Mouse (Mus musculus) limb, embryonic 11.5 days (tissue): ENCODE measurements at regions not wholly inside any gene's neighbourhood (a gene's known extent, or its start where the extent isn't known, plus 50 kb on each side); places are given as distances from the start of the nearest gene placed in this dataset.

Experiments used
- ATAC-seq: fragments of 200-750 bp; cut with Nextera tagmentation; 2 replicates; pipeline ENCODE4 v1.8.0; 2017; ENCODE audit warnings: low read depth; ENCODE audit not compliant: insufficient number of reproducible peaks, low FRiP score, low TSS enrichment
- DNase-seq: peaks from one replicate; pipeline ENCODE4 v3.0.0-alpha.2; 2015; ENCODE audit warnings: low spot score
- H3K27ac ChIP-seq: fragments of 300-500 bp; sonication (generic); replicated peaks from 2 replicates; pipeline ENCODE4 v1.5.1; 2014; ENCODE audit warnings: low read depth, mild to moderate bottlenecking, low read length
- H3K27me3 ChIP-seq: fragments of 300-500 bp; sonication (generic); 2 replicates; pipeline ENCODE4 v1.6.1; 2014; ENCODE audit warnings: mild to moderate bottlenecking, low read length, mixed read lengths; ENCODE audit not compliant: control insufficient read depth, insufficient read depth
- H3K36me3 ChIP-seq: fragments of 300-500 bp; sonication (generic); 2 replicates; pipeline ENCODE4 v1.6.1; 2014; ENCODE audit warnings: mild to moderate bottlenecking, low read length, moderate library complexity, mixed read lengths; ENCODE audit not compliant: control insufficient read depth, insufficient read depth
- H3K4me1 ChIP-seq: fragments of 300-500 bp; sonication (generic); 2 replicates; pipeline ENCODE4 v1.6.1; 2014; ENCODE audit warnings: low read length, mixed read lengths; ENCODE audit not compliant: control insufficient read depth, insufficient read depth
- H3K4me2 ChIP-seq: fragments of 300-500 bp; sonication (generic); 2 replicates; pipeline ENCODE4 v1.6.1; 2014; ENCODE audit warnings: low read depth, mild to moderate bottlenecking, moderate library complexity; ENCODE audit not compliant: severe bottlenecking
- H3K4me3 ChIP-seq: fragments of 300-500 bp; sonication (generic); 2 replicates; pipeline ENCODE4 v1.5.1; 2014; ENCODE audit warnings: low read depth, low read length
- H3K9ac ChIP-seq: fragments of 300-500 bp; sonication (generic); 2 replicates; pipeline ENCODE4 v1.6.1; 2014; ENCODE audit warnings: mild to moderate bottlenecking, low read length
- H3K9me3 ChIP-seq: fragments of 300-500 bp; sonication (generic); 2 replicates; pipeline ENCODE4 v1.6.1; 2016; ENCODE audit warnings: low read length; ENCODE audit not compliant: control insufficient read depth
- WGBS: fragments of 180-500 bp; shearing (Covaris S2); extraction: QIAGEN DNeasy Blood & Tissue Kit; methylation state at CpG from one replicate; pipeline ENCODE4 v1.1.7; 2014; 5-methylcytosine and 5-hydroxymethylcytosine counted together

GRCm38 (mm10) chr11:79815156-79815555 lies 147.0 kb downstream of the Utp6 start:
- Histone ChIP-seq H3K9ac (no peak overlapping the region), H3K4me3 (no peak overlapping the region), H3K36me3 (no peaks in the 10 kb centered on the region), H3K9me3 (0 out of 2 replicates have a peak, but pooled peaks cover 2% of the 10 kb centered on the region), H3K27ac (no peak overlapping the region), H3K27me3 (no peaks in the 10 kb centered on the region), H3K4me1 (no peaks in the 10 kb centered on the region), H3K4me2 (no peak overlapping the region)
- ATAC-seq (no peak), DNase-seq (no peak)
- WGBS: 90% methylated on average over 3 of the region's 3 CpGs

- Histone ChIP-seq H3K27me3 (no peaks in the 10 kb centered on the region), H3K4me1 (peaks cover 25% of the 10 kb centered on the region), H3K9ac (no peak overlapping the region), H3K36me3 (no peaks in the 10 kb centered on the region), H3K9me3 (no peaks in the 10 kb centered on the region), H3K27ac (peak overlapping the region; percentile 84), H3K4me2 (no peak overlapping the region), H3K4me3 (no peak overlapping the region)
- ATAC-seq (no peak), DNase-seq (peak; percentile 46)
- WGBS: 23% methylated on average over 17 of the region's 17 CpGs
Measured at GRCm38 (mm10) chr11:79806911-79807466, 155.2 kb downstream of the Utp6 start.

- Histone ChIP-seq H3K9me3 (no peaks in the 10 kb centered on the region), H3K4me2 (0 out of 2 replicates have a peak overlapping the region, but pooled peaks have one; percentile 10), H3K9ac (no peak overlapping the region), H3K4me3 (no peak overlapping the region), H3K36me3 (no peaks in the 10 kb centered on the region), H3K4me1 (peaks cover 25% of the 10 kb centered on the region), H3K27ac (peak overlapping the region; percentile 84), H3K27me3 (no peaks in the 10 kb centered on the region)
- DNase-seq: no peak
- 52% methylated on average over 10 of the region's 10 CpGs for WGBS
- 0 out of 2 replicates have a peak, but pooled peaks have one; percentile 19 for ATAC-seq
Measured at GRCm38 (mm10) chr11:79806417-79806816, 155.8 kb downstream of the Utp6 start.

- 7% methylated on average over 10 of the region's 10 CpGs for WGBS
- DNase-seq: peak; percentile 90
- peak overlapping the region; percentile 84 for H3K27ac ChIP-seq
- no peaks in the 10 kb centered on the region for H3K9me3 ChIP-seq
- no peaks in the 10 kb centered on the region for H3K27me3 ChIP-seq
- H3K36me3 ChIP-seq: no peaks in the 10 kb centered on the region
- ATAC-seq: peak; percentile 81
- peaks cover 25% of the 10 kb centered on the region for H3K4me1 ChIP-seq
- no peak overlapping the region for H3K9ac ChIP-seq
- no peak overlapping the region for H3K4me2 ChIP-seq
- no peak overlapping the region for H3K4me3 ChIP-seq
Measured at GRCm38 (mm10) chr11:79805981-79806415, 156.2 kb downstream of the Utp6 start.

DNA sequence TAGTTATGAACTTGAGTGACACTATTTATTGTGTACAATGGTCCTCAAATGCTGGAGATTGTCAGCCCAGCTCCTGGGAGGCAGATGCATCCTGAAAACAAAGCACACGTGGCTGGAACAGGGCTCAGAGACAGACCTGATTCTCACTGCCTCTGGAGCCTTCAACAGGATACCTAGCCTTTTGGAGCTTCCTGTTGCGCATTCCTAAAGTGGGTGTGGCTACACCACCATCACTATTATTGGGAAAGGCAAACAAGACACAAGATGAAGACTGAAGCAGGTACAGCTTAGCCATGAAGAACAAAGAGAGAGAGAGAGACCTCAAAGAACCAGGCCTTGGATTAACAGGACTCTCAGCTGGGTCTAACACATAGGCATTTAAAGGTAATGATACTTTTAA lies 158.2 kb downstream of the Utp6 start:
- Histone ChIP-seq H3K4me2 (no peak overlapping the region), H3K4me3 (no peak overlapping the region), H3K27me3 (no peaks in the 10 kb centered on the region), H3K4me1 (peaks cover 25% of the 10 kb centered on the region), H3K9ac (no peak overlapping the region), H3K27ac (no peak overlapping the region), H3K9me3 (no peaks in the 10 kb centered on the region), H3K36me3 (no peaks in the 10 kb centered on the region)
- 75% methylated on average over 2 of the region's 2 CpGs for WGBS
- DNase-seq: no peak
- ATAC-seq: no peak

GRCm38 (mm10) chr11:79803006-79803405 lies 159.2 kb downstream of the Utp6 start:
- Histone ChIP-seq H3K9ac (no peak overlapping the region), H3K4me3 (no peak overlapping the region), H3K4me2 (no peak overlapping the region), H3K9me3 (no peaks in the 10 kb centered on the region), H3K36me3 (no peaks in the 10 kb centered on the region), H3K27ac (no peak overlapping the region), H3K27me3 (no peaks in the 10 kb centered on the region), H3K4me1 (peaks cover 23% of the 10 kb centered on the region)
- DNase-seq: no peak
- no peak for ATAC-seq
- 73% methylated on average over 5 of the region's 5 CpGs for WGBS

DNA sequence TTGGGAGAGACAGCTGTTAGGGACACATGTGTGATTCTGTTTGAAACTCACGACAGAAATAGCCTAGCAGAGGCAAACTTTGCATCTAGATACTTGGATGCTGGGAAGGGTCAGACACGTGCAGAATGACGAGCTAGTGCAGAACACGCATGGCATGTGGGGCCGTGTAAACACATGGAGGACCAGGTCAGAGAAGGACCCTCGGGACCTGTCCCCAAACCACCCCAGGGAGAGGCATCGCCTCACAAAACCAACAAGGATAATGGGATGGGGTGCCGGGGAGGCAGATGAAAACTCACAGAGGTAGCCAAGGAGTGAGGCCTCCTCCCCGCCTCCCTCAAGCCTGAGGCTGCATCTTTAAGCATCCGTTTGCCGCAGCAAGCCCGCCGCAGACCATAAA lies 159.6 kb downstream of the Utp6 start:
- Histone ChIP-seq H3K4me3 (no peak overlapping the region), H3K27me3 (no peaks in the 10 kb centered on the region), H3K36me3 (no peaks in the 10 kb centered on the region), H3K9ac (no peak overlapping the region), H3K9me3 (no peaks in the 10 kb centered on the region), H3K4me1 (peaks cover 19% of the 10 kb centered on the region), H3K27ac (no peak overlapping the region), H3K4me2 (no peak overlapping the region)
- 82% methylated on average over 13 of the region's 13 CpGs for WGBS
- no peak for DNase-seq
- no peak for ATAC-seq

- peak; percentile 43 for DNase-seq
- H3K9me3 ChIP-seq: no peaks in the 10 kb centered on the region
- H3K4me1 ChIP-seq: peaks cover 1% of the 10 kb centered on the region
- no peak overlapping the region for H3K9ac ChIP-seq
- no peak overlapping the region for H3K4me2 ChIP-seq
- no peak overlapping the region for H3K27ac ChIP-seq
- H3K36me3 ChIP-seq: no peaks in the 10 kb centered on the region
- WGBS: 44% methylated on average over 8 of the region's 8 CpGs
- H3K4me3 ChIP-seq: no peak overlapping the region
- ATAC-seq: peak; percentile 47; the same call in 1 of the 2 replicates
- no peaks in the 10 kb centered on the region for H3K27me3 ChIP-seq
Measured at GRCm38 (mm10) chr11:79800256-79800655, 161.9 kb downstream of the Utp6 start.

DNA sequence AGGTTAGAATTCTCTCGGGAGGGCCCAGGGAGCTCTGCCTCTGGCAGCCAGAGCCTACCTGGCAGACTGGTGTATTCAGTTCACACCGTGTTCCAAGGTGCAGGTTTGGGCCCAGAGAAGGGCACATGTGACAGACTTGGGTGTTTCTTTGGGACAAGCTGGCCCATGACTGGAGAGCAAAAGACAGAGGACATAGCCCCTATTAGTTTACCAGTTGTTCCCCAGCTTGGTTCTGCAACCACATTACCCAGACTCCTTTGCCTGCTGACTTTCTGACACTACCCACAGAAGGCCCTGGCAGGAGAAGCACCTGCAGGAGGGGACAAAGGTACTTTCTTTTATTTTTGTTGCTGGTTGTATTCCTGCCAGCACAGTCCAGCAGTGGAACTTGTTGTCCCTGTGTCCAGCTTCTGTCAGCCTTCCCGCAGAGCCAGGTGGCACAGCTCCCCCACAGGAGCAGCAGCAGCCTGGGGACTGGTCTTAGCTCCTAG lies 173.9 kb downstream of the Utp6 start:
- no peak overlapping the region for H3K27ac ChIP-seq
- DNase-seq (no peak), ATAC-seq (no peak)
- no peaks in the 10 kb centered on the region for H3K36me3 ChIP-seq
- H3K27me3 ChIP-seq: no peaks in the 10 kb centered on the region
- 84% methylated on average over 3 of the region's 3 CpGs for WGBS
- no peak overlapping the region for H3K4me2 ChIP-seq
- no peak overlapping the region for H3K4me3 ChIP-seq
- peaks cover 3% of the 10 kb centered on the region for H3K4me1 ChIP-seq
- H3K9me3 ChIP-seq: no peaks in the 10 kb centered on the region
- no peak overlapping the region for H3K9ac ChIP-seq
